Mouse (Mus musculus): ENCODE data around the gene Arfip2. TPM values are rescaled to one million over a fixed set of nuclear protein-coding genes. Genes with fewer than 3 reads are reported as not detected.

Arfip2 gene
- polyA plus RNA-seq, 1 experiment from 2014 or later = 83.8 TPM

- H3K4me1 ChIP-seq (ENCODE audit: control insufficient read depth, insufficient read depth, low read length) = peaks cover 38% of the 10 kb centered on the region
- no peak overlapping the region for H3K4me2 ChIP-seq (ENCODE audit: low read length)
- no peak overlapping the region for H3K4me3 ChIP-seq (ENCODE audit: low read depth, low read length)
- H3K36me3 ChIP-seq (ENCODE audit: control insufficient read depth, insufficient read depth, low read length) = no peaks in the 10 kb centered on the region; the same call in 1 of the 2 replicates
- H3K27me3 ChIP-seq (ENCODE audit: control insufficient read depth, insufficient read depth, low read depth, low read length) = no peaks in the 10 kb centered on the region
- ATAC-seq = no peak
- WGBS = 100% methylated on average over 2 of the region's 2 CpGs
- no peak overlapping the region for H3K27ac ChIP-seq (ENCODE audit: low read length)
- no peaks in the 10 kb centered on the region for H3K9me3 ChIP-seq (replicated peaks; ENCODE audit: control insufficient read depth, low read length, poor library complexity, severe bottlenecking)
- H3K9ac ChIP-seq (ENCODE audit: low read depth, low read length) = no peak overlapping the region
These were observed 4.5 kb downstream of the Arfip2 start for GRCm38 (mm10) chr7:105635726-105636125.

- no peaks in the 10 kb centered on the region; the same call in 1 of the 2 replicates for H3K36me3 ChIP-seq (ENCODE audit: control insufficient read depth, insufficient read depth, low read length)
- H3K27ac ChIP-seq (ENCODE audit: low read length) = peak overlapping the region; percentile 89
- 40% methylated on average over 9 of the region's 9 CpGs for WGBS
- peak overlapping the region; percentile 83 for H3K4me2 ChIP-seq (ENCODE audit: low read length)
- ATAC-seq = no peak
- H3K9me3 ChIP-seq (replicated peaks; ENCODE audit: control insufficient read depth, low read length, poor library complexity, severe bottlenecking) = no peaks in the 10 kb centered on the region
- H3K4me3 ChIP-seq (ENCODE audit: low read depth, low read length) = peak overlapping the region; percentile 75
- H3K27me3 ChIP-seq (ENCODE audit: control insufficient read depth, insufficient read depth, low read depth, low read length) = no peaks in the 10 kb centered on the region
- H3K4me1 ChIP-seq (ENCODE audit: control insufficient read depth, insufficient read depth, low read length) = peaks cover 42% of the 10 kb centered on the region
- H3K9ac ChIP-seq (ENCODE audit: low read depth, low read length) = peak overlapping the region; percentile 25; the same call in 1 of the 2 replicates
These were observed 5.8 kb downstream of the Arfip2 start for GRCm38 (mm10) chr7:105634272-105634920.

- Histone ChIP-seq H3K27ac (ENCODE audit: low read length) (peak overlapping the region; percentile 89), H3K27me3 (ENCODE audit: control insufficient read depth, insufficient read depth, low read depth, low read length) (no peaks in the 10 kb centered on the region), H3K4me1 (ENCODE audit: control insufficient read depth, insufficient read depth, low read length) (peaks cover 46% of the 10 kb centered on the region), H3K9ac (ENCODE audit: low read depth, low read length) (peak overlapping the region; percentile 84), H3K36me3 (ENCODE audit: control insufficient read depth, insufficient read depth, low read length) (no peaks in the 10 kb centered on the region; the same call in 1 of the 2 replicates), H3K4me2 (ENCODE audit: low read length) (peak overlapping the region; percentile 83), H3K4me3 (ENCODE audit: low read depth, low read length) (peak overlapping the region; percentile 75), H3K9me3 (replicated peaks; ENCODE audit: control insufficient read depth, low read length, poor library complexity, severe bottlenecking) (no peaks in the 10 kb centered on the region)
- WGBS = 4% methylated on average over 10 of the region's 10 CpGs
- no peak for ATAC-seq
These were observed 6.4 kb downstream of the Arfip2 start for GRCm38 (mm10) chr7:105633801-105634135.

- Histone ChIP-seq H3K9me3 (replicated peaks; ENCODE audit: control insufficient read depth, low read length, poor library complexity, severe bottlenecking) (no peaks in the 10 kb centered on the region), H3K9ac (ENCODE audit: low read depth, low read length) (peak within 1 kb of the TSS; percentile 84), H3K4me3 (ENCODE audit: low read depth, low read length) (peak within 1 kb of the TSS; percentile 75), H3K4me2 (ENCODE audit: low read length) (peak within 1 kb of the TSS; percentile 83), H3K27me3 (ENCODE audit: control insufficient read depth, insufficient read depth, low read depth, low read length) (no peaks in the 10 kb centered on the region), H3K4me1 (ENCODE audit: control insufficient read depth, insufficient read depth, low read length) (peaks cover 46% of the 10 kb centered on the region), H3K27ac (ENCODE audit: low read length) (peak within 1 kb of the TSS; percentile 89), H3K36me3 (ENCODE audit: control insufficient read depth, insufficient read depth, low read length) (no peaks in the 10 kb centered on the region; the same call in 1 of the 2 replicates)
- under 1% methylated on average over 47 of the region's 71 CpGs for WGBS
- ATAC-seq = peak; percentile 88
These were observed 7.0 kb downstream of the Arfip2 start, which contains the start of gene Trim3 for GRCm38 (mm10) chr7:105633127-105633800. Gene Trim3 (minus strand): TSS chr7:105633571.

- Histone ChIP-seq H3K27ac (ENCODE audit: low read length) (peak overlapping the region; percentile 89), H3K4me2 (ENCODE audit: low read length) (peak overlapping the region; percentile 83), H3K4me3 (ENCODE audit: low read depth, low read length) (peak overlapping the region; percentile 75), H3K9ac (ENCODE audit: low read depth, low read length) (peak overlapping the region; percentile 84), H3K9me3 (replicated peaks; ENCODE audit: control insufficient read depth, low read length, poor library complexity, severe bottlenecking) (no peaks in the 10 kb centered on the region), H3K36me3 (ENCODE audit: control insufficient read depth, insufficient read depth, low read length) (no peaks in the 10 kb centered on the region; the same call in 1 of the 2 replicates), H3K4me1 (ENCODE audit: control insufficient read depth, insufficient read depth, low read length) (peaks cover 46% of the 10 kb centered on the region), H3K27me3 (ENCODE audit: control insufficient read depth, insufficient read depth, low read depth, low read length) (no peaks in the 10 kb centered on the region)
- 4% methylated on average over 4 of the region's 4 CpGs for WGBS
- peak; percentile 40 for ATAC-seq
These were observed 7.7 kb downstream of the Arfip2 start for GRCm38 (mm10) chr7:105632551-105632972.

- Histone ChIP-seq H3K4me2 (ENCODE audit: low read length) (no peak overlapping the region), H3K4me3 (ENCODE audit: low read depth, low read length) (no peak overlapping the region), H3K27me3 (ENCODE audit: control insufficient read depth, insufficient read depth, low read depth, low read length) (no peaks in the 10 kb centered on the region), H3K9ac (ENCODE audit: low read depth, low read length) (no peak overlapping the region), H3K27ac (ENCODE audit: low read length) (no peak overlapping the region), H3K36me3 (ENCODE audit: control insufficient read depth, insufficient read depth, low read length) (peaks cover 6% of the 10 kb centered on the region; the same call in 1 of the 2 replicates), H3K9me3 (replicated peaks; ENCODE audit: control insufficient read depth, low read length, poor library complexity, severe bottlenecking) (no peaks in the 10 kb centered on the region), H3K4me1 (ENCODE audit: control insufficient read depth, insufficient read depth, low read length) (peaks cover 37% of the 10 kb centered on the region)
- ATAC-seq = no peak
- WGBS = 23% methylated on average over 3 of the region's 3 CpGs
These were observed 11.6 kb downstream of the Arfip2 start for GRCm38 (mm10) chr7:105628633-105629032.

- Histone ChIP-seq H3K27ac (ENCODE audit: low read length) (no peak overlapping the region), H3K9me3 (replicated peaks; ENCODE audit: control insufficient read depth, low read length, poor library complexity, severe bottlenecking) (no peaks in the 10 kb centered on the region), H3K4me3 (ENCODE audit: low read depth, low read length) (no peak overlapping the region), H3K27me3 (ENCODE audit: control insufficient read depth, insufficient read depth, low read depth, low read length) (no peaks in the 10 kb centered on the region), H3K4me2 (ENCODE audit: low read length) (no peak overlapping the region), H3K4me1 (ENCODE audit: control insufficient read depth, insufficient read depth, low read length) (peaks cover 15% of the 10 kb centered on the region), H3K36me3 (ENCODE audit: control insufficient read depth, insufficient read depth, low read length) (peaks cover 24% of the 10 kb centered on the region), H3K9ac (ENCODE audit: low read depth, low read length) (no peak overlapping the region)
- ATAC-seq = no peak
- WGBS = 81% methylated on average over 6 of the region's 6 CpGs
These were observed 14.8 kb downstream of the Arfip2 start for GRCm38 (mm10) chr7:105625397-105625796.

- no peak overlapping the region for H3K9ac ChIP-seq (ENCODE audit: low read depth, low read length)
- no peak overlapping the region for H3K4me2 ChIP-seq (ENCODE audit: low read length)
- H3K27me3 ChIP-seq (ENCODE audit: control insufficient read depth, insufficient read depth, low read depth, low read length) = no peaks in the 10 kb centered on the region
- WGBS = 86% methylated on average over 8 of the region's 8 CpGs
- H3K4me1 ChIP-seq (ENCODE audit: control insufficient read depth, insufficient read depth, low read length) = no peaks in the 10 kb centered on the region
- H3K27ac ChIP-seq (ENCODE audit: low read length) = no peak overlapping the region
- no peak for ATAC-seq
- H3K9me3 ChIP-seq (replicated peaks; ENCODE audit: control insufficient read depth, low read length, poor library complexity, severe bottlenecking) = no peaks in the 10 kb centered on the region
- H3K4me3 ChIP-seq (ENCODE audit: low read depth, low read length) = no peak overlapping the region
- peaks cover 48% of the 10 kb centered on the region for H3K36me3 ChIP-seq (ENCODE audit: control insufficient read depth, insufficient read depth, low read length)
These were observed 18.4 kb downstream of the Arfip2 start for GRCm38 (mm10) chr7:105621646-105622292.

- Histone ChIP-seq H3K4me3 (ENCODE audit: low read depth, low read length) (no peak overlapping the region), H3K4me2 (ENCODE audit: low read length) (no peak overlapping the region), H3K36me3 (ENCODE audit: control insufficient read depth, insufficient read depth, low read length) (peaks cover 54% of the 10 kb centered on the region), H3K27ac (ENCODE audit: low read length) (no peak overlapping the region), H3K27me3 (ENCODE audit: control insufficient read depth, insufficient read depth, low read depth, low read length) (no peaks in the 10 kb centered on the region), H3K9me3 (replicated peaks; ENCODE audit: control insufficient read depth, low read length, poor library complexity, severe bottlenecking) (no peaks in the 10 kb centered on the region), H3K9ac (ENCODE audit: low read depth, low read length) (no peak overlapping the region), H3K4me1 (ENCODE audit: control insufficient read depth, insufficient read depth, low read length) (no peaks in the 10 kb centered on the region)
- no peak for ATAC-seq
- WGBS = 86% methylated on average over 4 of the region's 4 CpGs
These were observed 19.2 kb downstream of the Arfip2 start for GRCm38 (mm10) chr7:105621053-105621452.

Measured in midbrain, embryonic 16.5 days (tissue).